Mouse (Mus musculus): ENCODE data around the gene Krtap29-1.

The Krtap29-1 gene

DNA sequence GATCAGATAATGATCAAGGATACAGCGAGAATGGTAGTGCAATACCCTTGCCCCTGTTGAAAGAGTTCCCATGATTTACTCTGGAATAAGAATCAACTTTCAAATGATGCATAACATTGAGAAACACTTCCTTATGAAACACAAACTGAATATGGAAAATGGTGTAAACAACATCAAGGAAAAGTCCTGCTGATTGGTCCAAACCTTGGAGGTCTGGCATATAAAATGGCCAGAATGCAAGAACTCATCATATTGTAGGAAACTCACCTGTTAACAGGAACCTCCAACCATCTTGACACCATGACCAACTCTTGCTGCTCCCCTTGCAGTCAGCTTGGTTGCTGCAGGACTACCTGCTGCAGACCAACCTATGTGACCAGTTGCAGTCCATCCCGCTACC lies 30.7 kb downstream of the Krtap29-1 start, which contains the start of gene Krtap9-5:
Gene Krtap9-5 (plus strand): TSS at position 301 of the 400 bp plus-strand sequence.
- no peak for DNase-seq (ENCODE audit: low read depth, low spot score)

DNA sequence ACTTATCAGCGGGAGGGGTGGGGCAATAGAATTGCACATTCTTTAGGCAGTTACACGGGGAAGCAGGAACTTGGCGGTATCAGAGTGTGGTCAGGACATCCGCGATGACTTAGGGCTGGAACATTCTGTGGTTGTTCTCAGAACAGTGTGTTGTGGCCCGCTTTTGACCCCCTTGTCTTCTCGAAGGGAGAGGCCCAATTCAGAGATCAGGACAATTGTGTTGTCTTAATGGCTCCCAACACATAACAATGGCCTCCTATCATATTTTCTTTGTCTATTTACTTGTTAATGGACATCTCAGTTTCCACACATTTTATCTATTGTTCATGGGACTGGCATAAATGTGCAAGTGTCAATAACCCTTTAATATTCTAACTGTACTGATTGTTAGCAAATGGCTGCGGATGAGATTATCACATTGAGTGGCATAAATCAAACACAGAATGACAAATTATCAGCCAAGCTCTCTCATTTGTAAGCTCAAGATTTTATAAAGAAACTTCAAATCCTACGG lies 41.0 kb downstream of the Krtap29-1 start:
- peak; percentile 24 for DNase-seq (ENCODE audit: low read depth, low spot score)

DNA sequence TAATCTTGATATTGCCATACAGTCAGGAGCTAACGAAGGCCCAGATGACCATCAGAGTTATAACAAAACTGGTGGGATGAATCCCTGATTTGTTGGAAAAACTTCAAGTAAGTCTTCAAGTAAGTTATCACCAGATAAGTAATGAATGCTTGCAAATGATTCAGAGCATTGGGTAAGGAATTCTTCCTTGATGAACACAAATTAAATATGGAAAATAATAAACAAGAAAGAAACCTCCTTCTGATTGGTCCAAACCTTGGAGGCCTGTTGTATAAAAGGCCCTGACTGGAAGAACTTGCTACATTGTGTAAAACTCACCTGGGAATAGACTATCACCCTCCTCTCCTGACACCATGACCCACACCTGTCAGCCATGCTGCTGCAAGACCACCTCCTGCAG lies 42.9 kb downstream of the Krtap29-1 start, which contains the start of gene Krtap31-2:
Gene Krtap31-2 (plus strand): TSS at position 301 of the 400 bp plus-strand sequence.
- DNase-seq (ENCODE audit: low read depth, low spot score): no peak

Measured in WW6 (cell line).